Mouse (Mus musculus) ES-E14 (cell line): ENCODE measurements at regions not wholly inside any gene's neighbourhood (a gene's known extent, or its start where the extent isn't known, plus 50 kb on each side); places are given as distances from the start of the nearest gene placed in this dataset.

Experiments
- DNase-seq: peaks from one replicate; pipeline ENCODE4 v3.0.0-alpha.2; 2013; ENCODE audit warnings: low read depth, low spot score
- H3K27ac ChIP-seq: 2 replicates; pipeline ENCODE4 v1.5.1; 2012; ENCODE audit warnings: low read depth, mild to moderate bottlenecking, low read length, moderate library complexity, mixed read lengths; ENCODE audit not compliant: poor library complexity, insufficient read depth, severe bottlenecking
- H3K36me3 ChIP-seq: 2 replicates; pipeline ENCODE4 v1.6.1; 2012; ENCODE audit warnings: mild to moderate bottlenecking, low read length, moderate library complexity, mixed read lengths; ENCODE audit not compliant: control insufficient read depth, poor library complexity, insufficient read depth, severe bottlenecking
- H3K4me1 ChIP-seq, 2 experiments: fragments of 150-350 bp in 1 of 2; sonication (generic) in 1 of 2; 2 replicates each; pipeline ENCODE4 v1.6.1; 2012; ENCODE audit warnings: low read length in 2 of 2, mild to moderate bottlenecking in 1 of 2, mixed read lengths in 1 of 2; ENCODE audit not compliant: control insufficient read depth in 2 of 2, insufficient read depth in 2 of 2, poor library complexity in 1 of 2
- H3K4me3 ChIP-seq, 2 experiments: fragments of 150-350 bp in 1 of 2; sonication (generic) in 1 of 2; 2 replicates each; pipeline ENCODE4 v1.5.1; 2012; ENCODE audit warnings: low read length in 2 of 2, low read depth in 1 of 2, mild to moderate bottlenecking in 1 of 2, mixed read lengths in 1 of 2; ENCODE audit not compliant: insufficient read depth in 1 of 2, poor library complexity in 1 of 2, severe bottlenecking in 1 of 2
- H3K9ac ChIP-seq: 2 replicates; pipeline ENCODE4 v1.6.1; 2012; ENCODE audit warnings: low read depth, mild to moderate bottlenecking, low read length, mixed read lengths; ENCODE audit not compliant: poor library complexity, insufficient read depth, severe bottlenecking
- H3K9me3 ChIP-seq: fragments of 150-350 bp; sonication (generic); 2 replicates; pipeline ENCODE4 v1.6.1; 2012; ENCODE audit warnings: low read depth, mild to moderate bottlenecking, low read length; ENCODE audit not compliant: control insufficient read depth, insufficient read depth
- CHD2 ChIP-seq: IDR thresholded peaks from 2 replicates; pipeline ENCODE4 v1.6.1; 2014; ENCODE audit warnings: mild to moderate bottlenecking, low read depth, low read length, inconsistent platforms
- HCFC1 ChIP-seq: IDR thresholded peaks from 2 replicates; pipeline ENCODE4 v1.6.1; 2012; ENCODE audit warnings: low read length, inconsistent platforms, borderline replicate concordance; ENCODE audit not compliant: insufficient read depth
- MAFK ChIP-seq: IDR thresholded peaks from 2 replicates; pipeline ENCODE4 v1.6.1; 2014; ENCODE audit warnings: mild to moderate bottlenecking, low read depth, low read length, inconsistent platforms; ENCODE audit not compliant: insufficient read depth
- ZC3H11A ChIP-seq: IDR thresholded peaks from 2 replicates; pipeline ENCODE4 v1.6.1; 2012; ENCODE audit warnings: low read depth, mild to moderate bottlenecking, inconsistent platforms, low read length, borderline replicate concordance
- ZNF384 ChIP-seq: IDR thresholded peaks from 2 replicates; pipeline ENCODE4 v1.6.1; 2012; ENCODE audit warnings: low read depth, low read length, inconsistent platforms
- in situ Hi-C, 2 experiments: fragments of 600-800 bp; cut with MboI; formaldehyde crosslinking; loops; one replicate each; pipeline ENCODE4 v1.15.1; 2025; ENCODE audit warnings: low sequenced_read_pairs in 2 of 2, inconsistent platforms in 1 of 2; ENCODE audit not compliant: unreplicated experiment in 2 of 2

- in situ Hi-C loops, result no loop called here
- no peak overlapping the region for H3K27ac ChIP-seq
- DNase-seq, result no peak
These were observed 183.6 kb downstream of the 9530068E07Rik start for GRCm38 (mm10) chr11:52579764-52580377.

GRCm38 (mm10) chr11:52591596-52592180 lies 172.7 kb upstream of the Fstl4 start:
- Histone ChIP-seq H3K4me1 (no peaks in the 10 kb centered on the region), H3K36me3 (no peaks in the 10 kb centered on the region), H3K27ac (no peak overlapping the region), H3K9ac (no peak overlapping the region), H3K4me3 (no peak overlapping the region), H3K9me3 (no peaks in the 10 kb centered on the region)
- no peak for TF ChIP-seq ZNF384
- no peak for TF ChIP-seq ZC3H11A
- DNase-seq, result no peak
- in situ Hi-C loops, result no loop called here

More at GRCm38 (mm10) chr11:52579764-52580377, 183.6 kb downstream of the 9530068E07Rik start:
- Histone ChIP-seq H3K4me1 (no peaks in the 10 kb centered on the region; a peak in 1 of 4 replicates), H3K9ac (no peak overlapping the region), H3K9me3 (no peaks in the 10 kb centered on the region), H3K4me3 (no peak overlapping the region), H3K36me3 (no peaks in the 10 kb centered on the region)
- TF ChIP-seq ZNF384, result no peak
- no peak for TF ChIP-seq CHD2
- TF ChIP-seq HCFC1, result no peak
- TF ChIP-seq ZC3H11A, result no peak
- no peak for TF ChIP-seq MAFK

GRCm38 (mm10) chr11:52594092-52594491 lies 170.3 kb upstream of the Fstl4 start:
- DNase-seq, result no peak
- TF ChIP-seq HCFC1 (no peak), CHD2 (no peak), ZC3H11A (no peak), ZNF384 (no peak), MAFK (no peak)
- H3K4me1 ChIP-seq, result no peaks in the 10 kb centered on the region
- H3K9me3 ChIP-seq, result no peaks in the 10 kb centered on the region
- in situ Hi-C loops, result no loop called here
- H3K4me3 ChIP-seq, result no peak overlapping the region
- no peak overlapping the region for H3K9ac ChIP-seq
- no peaks in the 10 kb centered on the region for H3K36me3 ChIP-seq
- no peak overlapping the region for H3K27ac ChIP-seq

GRCm38 (mm10) chr11:52601196-52601595 lies 163.2 kb upstream of the Fstl4 start:
- TF ChIP-seq CHD2 (no peak), HCFC1 (no peak), ZC3H11A (no peak), ZNF384 (no peak)
- H3K9ac ChIP-seq, result no peak overlapping the region
- H3K4me3 ChIP-seq, result no peak overlapping the region
- H3K36me3 ChIP-seq, result no peaks in the 10 kb centered on the region
- no peaks in the 10 kb centered on the region for H3K4me1 ChIP-seq
- no peaks in the 10 kb centered on the region for H3K9me3 ChIP-seq
- DNase-seq, result no peak
- in situ Hi-C loops, result no loop called here
- no peak overlapping the region for H3K27ac ChIP-seq

- TF ChIP-seq ZNF384 (no peak), MAFK (no peak), ZC3H11A (no peak), CHD2 (no peak), HCFC1 (no peak)
- H3K9me3 ChIP-seq, result no peaks in the 10 kb centered on the region
- no peak overlapping the region for H3K27ac ChIP-seq
- no peak overlapping the region for H3K4me3 ChIP-seq
- no peaks in the 10 kb centered on the region for H3K4me1 ChIP-seq
- in situ Hi-C loops, result no loop called here
- no peak for DNase-seq
- H3K9ac ChIP-seq, result no peak overlapping the region
- no peaks in the 10 kb centered on the region for H3K36me3 ChIP-seq
These were observed 162.3 kb upstream of the Fstl4 start for GRCm38 (mm10) chr11:52602061-52602561.
